Mouse (Mus musculus) lung, adult 2 months (tissue): ENCODE measurements at regions not wholly inside any gene's neighbourhood (a gene's known extent, or its start where the extent isn't known, plus 50 kb on each side); places are given as distances from the start of the nearest gene placed in this dataset.

Experiments
- CTCF ChIP-seq: fragments of 200-500 bp; IDR thresholded peaks from 2 replicates; pipeline ENCODE4 v1.5.1; 2011; ENCODE audit warnings: mild to moderate bottlenecking, low read length, control low read depth; ENCODE audit not compliant: insufficient read depth
- POLR2A ChIP-seq: fragments of 200-500 bp; IDR thresholded peaks from 2 replicates; pipeline ENCODE4 v1.6.1; 2011; ENCODE audit warnings: low read depth, mild to moderate bottlenecking, control low read depth, low read length, borderline replicate concordance; ENCODE audit errors: extremely low read depth

DNA sequence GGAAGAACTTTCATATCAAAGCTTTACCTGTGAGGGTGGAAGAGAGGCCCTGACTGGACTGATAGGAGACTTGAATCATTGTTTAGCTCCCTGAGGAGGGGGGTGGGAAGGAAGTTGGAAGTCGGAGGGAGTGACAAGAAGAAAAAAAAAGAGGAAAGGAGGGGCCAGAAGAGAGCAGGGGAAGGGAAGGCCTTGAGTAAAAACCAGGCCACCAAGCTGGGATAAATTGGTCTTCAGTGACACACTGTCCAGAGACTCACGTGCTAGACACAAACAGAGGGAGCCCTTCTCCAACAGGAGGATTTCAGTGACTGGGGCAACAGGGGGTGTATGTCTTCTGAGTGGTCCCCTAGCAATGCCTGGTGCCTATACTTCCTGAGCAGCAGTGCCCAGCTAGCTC, 172.9 kb downstream of the Dact1 start:
- TF ChIP-seq CTCF (no peak), POLR2A (no peak)
